Mouse (Mus musculus): ENCODE measurements at regions not wholly inside any gene's neighbourhood (a gene's known extent, or its start where the extent isn't known, plus 50 kb on each side); places are given as distances from the start of the nearest gene placed in this dataset.
A peak's percentile ranks its signal among the peaks of the same experiment; 100 is the strongest.
"Not testable (repeated sequence)": the region's sequence is repeated elsewhere in the genome, so short reads cannot be mapped to it uniquely, and the experiment has no call there.

DNA sequence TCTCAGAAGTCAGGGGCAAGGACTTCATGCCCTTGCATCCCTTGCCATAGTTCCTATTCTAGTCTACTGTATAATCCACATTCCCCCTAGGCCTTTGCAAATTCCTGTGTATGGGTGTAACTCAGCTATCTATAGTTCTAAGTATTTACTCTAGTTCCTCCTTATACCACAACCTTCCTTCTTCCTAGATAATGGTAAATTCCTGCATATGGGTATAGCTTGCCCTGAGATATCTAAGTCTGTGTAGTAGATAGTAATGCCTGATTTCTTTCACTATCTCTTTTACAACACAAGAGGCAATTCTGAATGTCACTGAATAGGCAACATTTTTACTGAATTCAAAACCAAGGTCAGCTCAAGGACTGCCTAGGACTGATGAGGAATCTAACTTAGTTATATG, 1000.2 kb downstream of the Kcnt2 start:
- not testable (repeated sequence) for DNase-seq (ENCODE audit: low spot score in 2 of 2)

DNA sequence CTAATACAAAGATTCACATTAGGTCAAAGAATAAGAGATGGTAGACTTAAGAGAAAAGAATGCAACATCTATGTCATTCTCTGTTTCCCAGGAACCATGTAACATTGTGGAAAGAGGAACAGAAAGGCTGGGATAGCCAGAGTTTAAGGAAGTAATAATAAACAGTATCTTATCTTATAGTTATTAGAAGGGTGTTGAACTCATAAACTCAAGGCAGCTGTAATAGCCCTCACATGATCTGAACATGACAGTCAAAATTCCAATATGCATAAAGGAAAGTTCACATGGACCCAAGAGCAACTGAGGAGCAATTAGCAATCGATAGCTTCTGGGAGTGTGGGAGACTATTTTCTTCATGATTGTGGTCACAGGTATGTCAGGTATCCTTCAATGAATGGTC, 1028.8 kb downstream of the Kcnt2 start:
- no peak for DNase-seq (ENCODE audit: low spot score in 2 of 2)

DNA sequence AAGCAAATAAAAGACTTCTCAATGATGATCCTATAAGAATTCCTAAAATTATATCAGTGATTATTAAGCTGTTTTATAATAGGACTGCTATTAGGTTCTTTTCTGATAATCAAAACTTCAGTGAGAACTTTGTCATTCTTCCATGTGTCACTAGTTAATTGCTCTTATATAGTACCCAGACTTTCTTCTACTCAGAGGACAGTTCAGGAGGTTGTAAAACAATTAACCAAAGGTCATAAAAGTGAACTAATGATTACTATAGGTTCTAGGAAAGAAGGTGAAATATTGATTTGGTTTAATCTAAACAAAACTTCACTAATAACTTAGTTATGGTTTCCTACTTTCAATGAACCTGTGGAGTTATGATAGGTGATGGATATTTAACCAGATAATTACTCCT, 1035.6 kb downstream of the Kcnt2 start:
- DNase-seq (ENCODE audit: low spot score in 2 of 2) = no peak

DNA sequence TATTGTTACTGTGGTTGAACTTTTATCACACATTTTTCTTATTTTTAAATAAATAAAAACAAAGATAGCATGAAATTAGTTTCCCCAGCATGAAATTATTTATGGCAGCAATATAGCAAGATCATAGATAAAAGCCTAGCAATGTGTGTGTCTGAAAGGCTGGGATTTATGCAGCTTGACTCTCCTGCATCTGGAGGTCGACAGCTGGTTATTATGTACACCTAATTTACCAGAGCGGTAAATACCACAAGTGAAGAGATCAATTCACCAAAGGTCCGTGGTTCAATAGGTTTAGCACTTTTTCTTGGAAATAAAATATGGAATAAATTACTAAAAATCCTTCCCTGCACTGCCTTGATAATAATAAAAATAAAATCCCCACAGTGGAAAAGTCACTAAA, 1077.0 kb downstream of the Kcnt2 start:
- no peak for DNase-seq (ENCODE audit: low spot score in 2 of 2)

DNA sequence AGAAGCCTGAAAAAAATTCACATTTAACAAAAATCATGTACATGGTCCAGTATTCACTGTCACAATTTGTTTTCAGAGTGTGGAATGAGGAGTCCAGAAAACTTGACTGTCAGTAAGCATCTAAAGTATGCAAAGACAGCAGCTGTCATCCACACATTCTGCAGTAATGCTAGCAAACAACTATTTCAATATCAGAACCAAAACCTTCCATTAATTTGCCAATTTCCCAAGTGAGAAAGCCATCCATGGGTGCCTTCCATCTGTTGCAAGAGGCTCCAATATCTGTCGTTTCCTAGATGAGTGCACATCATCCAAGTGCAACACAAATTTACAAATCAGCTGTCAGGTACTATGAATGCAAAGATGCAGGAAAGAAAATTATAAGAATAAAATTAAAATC, 1092.1 kb downstream of the Kcnt2 start:
- DNase-seq (ENCODE audit: low spot score in 2 of 2) = no peak

DNA sequence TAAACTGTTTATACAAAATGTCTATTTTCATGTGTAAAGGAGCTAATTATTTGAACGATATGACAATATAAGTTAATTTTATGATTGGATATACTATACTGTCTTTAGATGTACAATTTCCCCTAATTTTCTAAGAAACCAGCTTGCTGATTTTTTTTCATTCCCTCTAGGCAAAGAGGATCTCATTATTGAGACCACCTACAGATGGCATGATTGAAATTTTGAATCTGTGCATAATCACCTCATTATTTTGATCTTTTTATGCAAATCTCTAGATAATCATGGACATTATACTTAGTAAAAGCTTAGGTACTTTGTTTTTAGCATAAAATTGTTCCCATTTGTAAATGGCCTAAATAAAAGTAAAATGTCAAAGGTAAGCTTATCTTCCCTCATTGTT, 1123.5 kb downstream of the Kcnt2 start:
- no peak for DNase-seq (ENCODE audit: low spot score in 2 of 2)

DNA sequence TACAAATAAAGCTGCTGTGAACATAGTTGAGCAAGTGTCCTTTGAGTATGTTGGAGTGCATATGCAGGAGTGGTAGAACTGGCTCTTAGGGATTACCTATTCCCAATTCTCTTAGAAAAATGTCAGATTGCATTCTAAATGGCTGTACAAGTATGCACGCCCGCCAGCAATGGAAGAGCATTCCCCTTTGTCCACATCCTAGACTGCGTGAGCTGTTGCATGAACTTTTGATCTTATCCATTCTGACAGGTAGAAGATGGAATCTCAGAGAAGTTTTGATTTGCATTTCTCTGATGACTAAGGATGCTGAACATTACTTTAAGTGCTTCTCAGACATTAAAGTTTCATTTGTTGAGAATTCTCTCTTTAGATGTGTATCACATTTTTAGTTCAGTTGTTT, 1130.0 kb downstream of the Kcnt2 start:
- DNase-seq (ENCODE audit: low spot score in 2 of 2) = no peak

DNA sequence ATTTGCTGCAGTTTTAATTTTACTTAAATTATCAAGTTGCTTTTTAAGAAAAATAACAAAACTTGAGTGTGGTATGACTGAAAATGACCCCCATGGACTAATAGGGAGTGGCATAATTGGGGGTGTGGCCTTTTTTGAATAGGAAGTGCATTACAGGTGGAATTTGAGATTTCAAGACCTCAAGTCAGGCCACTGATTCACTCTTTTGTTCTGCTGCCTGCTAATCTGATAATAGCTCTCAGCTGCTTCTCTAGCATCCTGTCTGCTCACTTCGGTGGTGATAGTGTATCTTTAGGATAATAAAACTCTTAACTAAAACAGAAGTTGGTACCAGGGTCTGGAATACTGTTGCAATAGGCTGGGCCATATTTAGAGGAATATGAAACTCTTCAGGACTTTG, 1155.4 kb downstream of the Kcnt2 start:
- no peak for DNase-seq (ENCODE audit: low spot score in 2 of 2)

DNA sequence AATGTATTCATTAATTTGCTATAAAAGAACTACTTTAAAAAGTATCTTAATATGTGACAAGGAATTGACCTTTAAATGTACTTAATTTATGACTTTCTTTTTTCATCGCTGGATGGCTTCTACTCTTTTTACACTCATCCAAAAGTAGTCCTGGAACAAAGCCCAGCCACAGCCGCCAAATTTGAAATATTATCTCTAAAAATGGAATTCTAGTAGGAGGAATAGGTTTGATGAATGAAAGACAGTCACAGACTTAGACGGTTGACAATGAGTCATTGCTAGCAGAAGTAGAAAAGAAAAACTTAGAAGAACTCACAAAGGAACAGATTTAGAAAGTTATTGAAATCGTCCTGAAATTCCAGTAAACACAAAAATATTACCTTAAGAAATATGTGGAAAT, 1183.7 kb downstream of the Kcnt2 start:
- peak in 1 of 2 experiments; percentile 33 for DNase-seq (ENCODE audit: low spot score in 2 of 2)

DNA sequence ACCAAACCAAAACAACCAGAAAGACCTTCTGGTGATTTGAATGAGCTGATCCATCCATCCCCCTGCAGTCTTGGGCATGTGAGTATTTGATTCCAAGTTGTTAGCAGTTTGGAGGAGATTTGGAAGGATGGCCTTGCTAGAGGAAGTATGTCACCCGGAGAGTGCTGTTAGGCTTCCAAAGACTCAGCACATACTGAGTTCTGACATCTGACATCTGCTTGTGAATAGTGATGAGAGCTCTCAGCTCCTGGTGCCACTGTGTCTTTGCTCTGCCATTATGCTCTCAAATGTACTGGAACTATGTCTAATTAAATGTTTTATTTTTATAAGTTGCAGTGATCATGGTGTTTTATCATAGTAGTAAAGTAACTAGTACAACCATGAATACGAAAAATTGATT, 1184.2 kb downstream of the Kcnt2 start:
- DNase-seq (ENCODE audit: low spot score in 2 of 2) = no peak

DNA sequence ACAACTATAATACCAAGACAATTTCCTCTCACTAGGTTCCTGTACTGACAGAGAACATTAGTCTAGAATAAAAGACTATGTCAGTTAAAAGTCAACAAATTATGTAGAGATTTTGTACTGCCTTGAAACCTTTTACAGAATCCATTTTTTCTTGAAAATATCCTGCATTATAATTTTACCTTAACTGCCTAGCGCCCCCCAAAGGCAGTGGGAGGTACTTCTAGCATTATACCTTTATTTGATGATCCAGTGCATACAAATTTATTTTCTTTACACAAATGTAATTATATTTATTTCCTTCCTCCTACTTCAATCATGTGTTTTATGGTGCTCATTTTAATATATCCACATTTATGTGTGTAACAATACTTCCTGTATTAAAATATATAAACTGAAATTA, 1189.5 kb downstream of the Kcnt2 start:
- no peak for DNase-seq (ENCODE audit: low spot score in 2 of 2)

DNA sequence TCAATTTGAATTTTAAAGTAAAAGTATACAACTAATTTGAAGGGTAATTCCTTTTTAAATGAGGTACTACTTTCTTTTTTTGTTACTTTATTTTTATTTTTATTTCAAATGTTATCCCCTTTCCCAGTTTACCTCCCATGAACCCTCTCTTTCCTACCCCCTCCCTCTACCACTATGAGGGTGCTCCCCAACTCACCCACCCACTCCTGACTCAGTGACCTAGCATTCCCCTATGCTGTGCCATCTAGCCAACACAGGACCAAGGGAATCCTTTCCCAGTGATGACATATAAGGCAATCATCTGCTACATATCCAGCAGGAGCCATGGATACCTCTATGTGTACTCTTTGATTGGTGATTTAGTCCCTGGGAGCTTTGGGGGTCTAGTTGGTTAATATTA, 1194.3 kb downstream of the Kcnt2 start:
- DNase-seq (ENCODE audit: low spot score in 2 of 2) = no peak

DNA sequence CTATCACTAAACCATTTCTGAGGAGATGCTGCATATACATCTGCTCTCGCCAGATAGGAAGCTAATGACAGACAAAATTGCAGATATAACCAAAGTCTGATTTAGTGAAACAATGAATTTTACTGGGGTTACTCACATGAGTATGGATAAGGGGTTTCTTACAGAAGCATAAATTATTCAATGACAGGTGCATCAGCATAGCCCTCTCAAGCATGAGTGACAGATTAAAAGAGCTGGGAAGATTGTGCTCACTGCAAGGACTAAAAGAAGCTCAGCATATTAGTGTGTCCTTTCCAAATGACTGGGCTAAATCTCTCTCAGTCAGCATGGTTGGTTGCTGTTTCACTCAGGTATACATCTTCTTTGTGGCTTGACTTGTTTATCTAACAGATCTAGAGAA, 1205.0 kb downstream of the Kcnt2 start:
- DNase-seq (ENCODE audit: low spot score in 2 of 2) = no peak

DNA sequence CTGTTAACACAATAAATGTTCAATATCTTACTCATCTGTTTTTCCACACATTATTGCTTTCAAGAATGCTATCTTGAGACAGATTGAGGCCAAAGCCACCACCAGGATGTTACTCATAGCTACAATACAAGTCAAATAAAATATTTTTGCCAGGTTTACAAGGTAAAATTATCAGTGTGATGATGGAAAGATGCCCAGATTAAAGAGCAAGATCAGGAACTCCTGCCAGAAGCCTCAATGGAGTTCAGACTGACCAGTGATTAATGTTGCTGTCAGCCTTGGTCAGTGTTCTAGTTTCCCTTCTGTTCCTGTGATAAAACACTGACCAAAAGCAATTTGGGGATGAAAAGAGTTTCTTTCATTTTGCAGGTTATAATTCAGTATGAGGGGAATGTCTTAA, 1218.6 kb downstream of the Kcnt2 start:
- no peak for DNase-seq (ENCODE audit: low spot score in 2 of 2)
